Mouse (Mus musculus) small intestine, adult 2 months (tissue): ENCODE data around the gene Hist1h4h.

Experiments
- CTCF ChIP-seq: fragments of 200-500 bp; IDR thresholded peaks from 2 replicates; pipeline ENCODE4 v1.5.1; 2012; ENCODE audit warnings: low read depth, mild to moderate bottlenecking, control low read depth, inconsistent platforms, low read length, moderate library complexity, mixed read lengths; ENCODE audit not compliant: insufficient replicate concordance, insufficient read length; ENCODE audit errors: extremely low read depth
- POLR2A ChIP-seq: fragments of 200-500 bp; IDR thresholded peaks from 2 replicates; pipeline ENCODE4 v1.6.1; 2012; ENCODE audit warnings: low read depth, mild to moderate bottlenecking, control low read depth, inconsistent platforms, low read length, moderate library complexity

GRCm38 (mm10) chr13:23513517-23513916, 17.3 kb upstream of the Hist1h4h start:
- TF ChIP-seq POLR2A (no peak), CTCF (no peak)
